Mouse (Mus musculus) hindbrain, embryonic 13.5 days (tissue): ENCODE data around the gene Gatad2b. TPM values are rescaled to one million over a fixed set of nuclear protein-coding genes. Genes with fewer than 3 reads are reported as not detected.

Experiments used
- ATAC-seq: fragments of 200-750 bp; cut with Nextera tagmentation; 2 replicates; pipeline ENCODE4 v1.8.0; 2017; ENCODE audit warnings: moderate TSS enrichment; ENCODE audit not compliant: low FRiP score
- H3K27ac ChIP-seq: fragments of 300-500 bp; sonication (generic); 2 replicates; pipeline ENCODE4 v1.5.1; 2015; ENCODE audit warnings: inconsistent platforms, mild to moderate bottlenecking, moderate library complexity
- H3K27me3 ChIP-seq: fragments of 300-500 bp; sonication (generic); 2 replicates; pipeline ENCODE4 v1.6.1; 2015; ENCODE audit warnings: mild to moderate bottlenecking, inconsistent platforms
- H3K36me3 ChIP-seq: fragments of 300-500 bp; sonication (generic); 2 replicates; pipeline ENCODE4 v1.6.1; 2015; ENCODE audit warnings: mild to moderate bottlenecking, inconsistent platforms
- H3K4me1 ChIP-seq: fragments of 300-500 bp; sonication (generic); replicated peaks from 2 replicates; pipeline ENCODE4 v1.6.1; 2015; ENCODE audit warnings: inconsistent platforms
- H3K4me2 ChIP-seq: fragments of 300-500 bp; sonication (generic); 2 replicates; pipeline ENCODE4 v1.6.1; 2015; ENCODE audit warnings: inconsistent platforms, mild to moderate bottlenecking, moderate library complexity
- H3K4me3 ChIP-seq: fragments of 300-500 bp; sonication (generic); 2 replicates; pipeline ENCODE4 v1.5.1; 2015; ENCODE audit warnings: mild to moderate bottlenecking, inconsistent platforms
- H3K9ac ChIP-seq: fragments of 300-500 bp; sonication (generic); 2 replicates; pipeline ENCODE4 v1.6.1; 2015; ENCODE audit warnings: mild to moderate bottlenecking, inconsistent platforms
- H3K9me3 ChIP-seq: fragments of 300-500 bp; sonication (generic); 2 replicates; pipeline ENCODE4 v1.6.1; 2016; ENCODE audit warnings: inconsistent platforms
- WGBS: fragments of 180-500 bp; shearing (Covaris S2); methylation state at CpG from one replicate; pipeline ENCODE4 v1.1.7; 2015; 5-methylcytosine and 5-hydroxymethylcytosine counted together
- polyA plus RNA-seq: library from polyadenylated mRNA; unstranded; fragments of >200 nt; fragmentation: Nextera tagmentation; extraction: Ambion mirVana; gene quantifications from 2 replicates; pipeline ENCODE4 v1.2.1, GENCODE M21; 2015

The Gatad2b gene
- polyA plus RNA-seq, 1 experiment from 2014 or later, result 17.0 TPM

GRCm38 (mm10) chr3:90391004-90391403 is 98.0 kb downstream of the Gatad2b start:
- 73% methylated on average over 4 of the region's 4 CpGs for WGBS
- ATAC-seq, result no peak

GRCm38 (mm10) chr3:90391941-90392340 is 99.0 kb downstream of the Gatad2b start:
- 95% methylated on average over 8 of the region's 8 CpGs for WGBS
- Histone ChIP-seq H3K36me3 (peaks cover 61% of the 10 kb centered on the region), H3K27me3 (no peaks in the 10 kb centered on the region), H3K4me2 (no peak overlapping the region), H3K27ac (no peak overlapping the region), H3K4me1 (peaks cover 37% of the 10 kb centered on the region), H3K9ac (no peak overlapping the region), H3K9me3 (no peaks in the 10 kb centered on the region), H3K4me3 (no peak overlapping the region)
- no peak for ATAC-seq

More at GRCm38 (mm10) chr3:90391004-90391403, 98.0 kb downstream of the Gatad2b start:
- H3K4me3 ChIP-seq, result no peak overlapping the region
- H3K4me2 ChIP-seq, result peak overlapping the region; percentile 94; the same call in 1 of the 2 replicates
- H3K9me3 ChIP-seq, result no peaks in the 10 kb centered on the region
- H3K27ac ChIP-seq, result peak overlapping the region; percentile 98
- no peaks in the 10 kb centered on the region for H3K27me3 ChIP-seq
- peaks cover 45% of the 10 kb centered on the region for H3K4me1 ChIP-seq
- peak overlapping the region; percentile 94; the same call in 1 of the 2 replicates for H3K9ac ChIP-seq
- peaks cover 60% of the 10 kb centered on the region for H3K36me3 ChIP-seq

GRCm38 (mm10) chr3:90392661-90393060 is 99.7 kb downstream of the Gatad2b start:
- WGBS, result 91% methylated on average over 3 of the region's 3 CpGs
- Histone ChIP-seq H3K9ac (no peak overlapping the region), H3K4me2 (no peak overlapping the region), H3K27ac (no peak overlapping the region), H3K27me3 (no peaks in the 10 kb centered on the region), H3K36me3 (peaks cover 62% of the 10 kb centered on the region), H3K4me3 (no peak overlapping the region), H3K9me3 (no peaks in the 10 kb centered on the region), H3K4me1 (peaks cover 30% of the 10 kb centered on the region)
- no peak for ATAC-seq

GRCm38 (mm10) chr3:90395629-90396028 is 102.7 kb downstream of the Gatad2b start:
- peaks cover 5% of the 10 kb centered on the region for H3K4me1 ChIP-seq
- H3K27me3 ChIP-seq, result no peaks in the 10 kb centered on the region
- peaks cover 86% of the 10 kb centered on the region for H3K36me3 ChIP-seq
- no peak for ATAC-seq
- H3K9me3 ChIP-seq, result no peaks in the 10 kb centered on the region
- no peak overlapping the region for H3K4me2 ChIP-seq
- 92% methylated on average over 3 of the region's 3 CpGs for WGBS
- H3K4me3 ChIP-seq, result no peak overlapping the region
- H3K27ac ChIP-seq, result no peak overlapping the region
- no peak overlapping the region for H3K9ac ChIP-seq

- Histone ChIP-seq H3K9me3 (no peaks in the 10 kb centered on the region), H3K27ac (no peak overlapping the region), H3K4me1 (no peaks in the 10 kb centered on the region), H3K36me3 (peaks cover 92% of the 10 kb centered on the region), H3K4me3 (no peak overlapping the region), H3K27me3 (no peaks in the 10 kb centered on the region), H3K9ac (no peak overlapping the region), H3K4me2 (no peak overlapping the region)
- 83% methylated on average over 4 of the region's 4 CpGs for WGBS
- no peak for ATAC-seq
These were observed 108.0 kb downstream of the Gatad2b start for GRCm38 (mm10) chr3:90400993-90401392.

GRCm38 (mm10) chr3:90404121-90404520 is 111.1 kb downstream of the Gatad2b start:
- no peaks in the 10 kb centered on the region for H3K9me3 ChIP-seq
- no peak for ATAC-seq
- H3K36me3 ChIP-seq, result peaks cover 100% of the 10 kb centered on the region
- no peaks in the 10 kb centered on the region for H3K27me3 ChIP-seq
- no peak overlapping the region for H3K4me2 ChIP-seq
- no peak overlapping the region for H3K9ac ChIP-seq
- no peak overlapping the region for H3K4me3 ChIP-seq
- H3K27ac ChIP-seq, result no peak overlapping the region
- no peaks in the 10 kb centered on the region for H3K4me1 ChIP-seq
- 91% methylated on average over 3 of the region's 3 CpGs for WGBS

- no peaks in the 10 kb centered on the region for H3K4me1 ChIP-seq
- H3K27ac ChIP-seq, result no peak overlapping the region
- no peak overlapping the region for H3K9ac ChIP-seq
- no peaks in the 10 kb centered on the region for H3K9me3 ChIP-seq
- no peak overlapping the region for H3K4me2 ChIP-seq
- H3K27me3 ChIP-seq, result no peaks in the 10 kb centered on the region
- 89% methylated on average over 4 of the region's 4 CpGs for WGBS
- no peak for ATAC-seq
- peaks cover 100% of the 10 kb centered on the region for H3K36me3 ChIP-seq
- no peak overlapping the region for H3K4me3 ChIP-seq
These were observed 111.6 kb downstream of the Gatad2b start for GRCm38 (mm10) chr3:90404609-90405008.

GRCm38 (mm10) chr3:90406414-90406813 is 113.4 kb downstream of the Gatad2b start:
- WGBS, result 96% methylated on average over 5 of the region's 5 CpGs
- H3K4me2 ChIP-seq, result no peak overlapping the region
- H3K27ac ChIP-seq, result no peak overlapping the region
- H3K4me3 ChIP-seq, result no peak overlapping the region
- no peak for ATAC-seq
- H3K4me1 ChIP-seq, result no peaks in the 10 kb centered on the region
- no peaks in the 10 kb centered on the region for H3K27me3 ChIP-seq
- H3K36me3 ChIP-seq, result peaks cover 98% of the 10 kb centered on the region
- H3K9ac ChIP-seq, result no peak overlapping the region
- no peaks in the 10 kb centered on the region for H3K9me3 ChIP-seq

GRCm38 (mm10) chr3:90408721-90409120 is 115.7 kb downstream of the Gatad2b start:
- WGBS, result 95% methylated on average over 3 of the region's 3 CpGs
- Histone ChIP-seq H3K27ac (no peak overlapping the region), H3K4me2 (no peak overlapping the region), H3K9ac (no peak overlapping the region), H3K36me3 (peaks cover 97% of the 10 kb centered on the region), H3K27me3 (no peaks in the 10 kb centered on the region), H3K4me3 (no peak overlapping the region), H3K9me3 (no peaks in the 10 kb centered on the region), H3K4me1 (no peaks in the 10 kb centered on the region)
- no peak for ATAC-seq

- H3K4me1 ChIP-seq, result no peaks in the 10 kb centered on the region
- no peaks in the 10 kb centered on the region for H3K27me3 ChIP-seq
- H3K9ac ChIP-seq, result no peak overlapping the region
- H3K4me3 ChIP-seq, result no peak overlapping the region
- WGBS, result 56% methylated on average over 5 of the region's 5 CpGs
- no peaks in the 10 kb centered on the region for H3K9me3 ChIP-seq
- no peak for ATAC-seq
- no peak overlapping the region for H3K27ac ChIP-seq
- H3K4me2 ChIP-seq, result no peak overlapping the region
- peaks cover 95% of the 10 kb centered on the region for H3K36me3 ChIP-seq
These were observed 119.5 kb downstream of the Gatad2b start for GRCm38 (mm10) chr3:90412312-90413010.

GRCm38 (mm10) chr3:90413011-90413396 is 120.0 kb downstream of the Gatad2b start:
- Histone ChIP-seq H3K27me3 (no peaks in the 10 kb centered on the region), H3K4me2 (no peak overlapping the region), H3K9me3 (no peaks in the 10 kb centered on the region), H3K4me1 (no peaks in the 10 kb centered on the region), H3K36me3 (peaks cover 95% of the 10 kb centered on the region), H3K27ac (no peak overlapping the region), H3K9ac (no peak overlapping the region), H3K4me3 (no peak overlapping the region)
- no peak for ATAC-seq
- 72% methylated on average over 3 of the region's 3 CpGs for WGBS
